Mouse (Mus musculus) olfactory bulb, adult 2 months (tissue): ENCODE results near the gene Ereg.

Source experiments
- CTCF ChIP-seq: fragments of 200-500 bp; IDR thresholded peaks from 2 replicates; pipeline ENCODE4 v1.5.1; 2012; ENCODE audit warnings: low read depth, mild to moderate bottlenecking, low read length, moderate library complexity; ENCODE audit not compliant: insufficient read depth
- POLR2A ChIP-seq: fragments of 200-500 bp; IDR thresholded peaks from 2 replicates; pipeline ENCODE4 v1.6.1; 2012; ENCODE audit warnings: mild to moderate bottlenecking, low read depth, low read length, moderate library complexity; ENCODE audit not compliant: insufficient read depth

- no peak for TF ChIP-seq CTCF
- TF ChIP-seq POLR2A, result no peak
Measured at GRCm38 (mm10) chr5:91097911-91098614, 23.6 kb downstream of the Ereg start.
